Mouse (Mus musculus) lung, embryonic 16.5 days (tissue): Measurements from ENCODE around the gene Ezr. TPM values are rescaled to one million over a fixed set of nuclear protein-coding genes. Genes with fewer than 3 reads are reported as not detected.

Experiments used
- ATAC-seq: fragments of 200-750 bp; cut with Nextera tagmentation; 2 replicates; pipeline ENCODE4 v1.8.0; 2017; ENCODE audit warnings: low read depth, mild to moderate bottlenecking, moderate library complexity
- H3K27ac ChIP-seq: fragments of 300-500 bp; sonication (generic); 2 replicates; pipeline ENCODE4 v1.5.1; 2014; ENCODE audit warnings: mild to moderate bottlenecking, control low read depth, low read length
- H3K27me3 ChIP-seq: fragments of 300-500 bp; sonication (generic); 2 replicates; pipeline ENCODE4 v1.6.1; 2014; ENCODE audit warnings: low read depth, low read length, mixed read lengths; ENCODE audit not compliant: control insufficient read depth, insufficient read depth
- H3K36me3 ChIP-seq: fragments of 300-500 bp; sonication (generic); 2 replicates; pipeline ENCODE4 v1.6.1; 2014; ENCODE audit warnings: low read length; ENCODE audit not compliant: control insufficient read depth, insufficient read depth
- H3K4me1 ChIP-seq: fragments of 300-500 bp; sonication (generic); replicated peaks from 2 replicates; pipeline ENCODE4 v1.6.1; 2014; ENCODE audit warnings: low read length, mixed read lengths; ENCODE audit not compliant: control insufficient read depth, insufficient read depth
- H3K4me2 ChIP-seq: fragments of 300-500 bp; sonication (generic); 2 replicates; pipeline ENCODE4 v1.6.1; 2014; ENCODE audit warnings: low read depth, low read length, control low read depth
- H3K4me3 ChIP-seq: fragments of 300-500 bp; sonication (generic); 2 replicates; pipeline ENCODE4 v1.5.1; 2014; ENCODE audit warnings: mild to moderate bottlenecking, low read length, control low read depth
- H3K9ac ChIP-seq: fragments of 300-500 bp; sonication (generic); 2 replicates; pipeline ENCODE4 v1.6.1; 2014; ENCODE audit warnings: low read length, control low read depth
- H3K9me3 ChIP-seq: fragments of 300-500 bp; sonication (generic); 2 replicates; pipeline ENCODE4 v1.6.1; 2016; ENCODE audit warnings: low read length; ENCODE audit not compliant: control insufficient read depth
- WGBS: fragments of 180-500 bp; shearing (Covaris S2); extraction: QIAGEN DNeasy Blood & Tissue Kit; methylation state at CpG from one replicate; pipeline ENCODE4 v1.1.7; 2014; 5-methylcytosine and 5-hydroxymethylcytosine counted together
- polyA plus RNA-seq: library from polyadenylated mRNA; unstranded; fragments of >200 nt; fragmentation: Nextera tagmentation; extraction: Ambion mirVana; gene quantifications from 2 replicates; pipeline ENCODE4 v1.2.1, GENCODE M21; 2015

The Ezr gene
- polyA plus RNA-seq, 1 experiment from 2014 or later, result 154 TPM

- Histone ChIP-seq H3K4me3 (no peak overlapping the region), H3K9ac (no peak overlapping the region), H3K4me2 (no peak overlapping the region), H3K36me3 (peaks cover 17% of the 10 kb centered on the region), H3K27me3 (no peaks in the 10 kb centered on the region), H3K27ac (peak overlapping the region; percentile 51), H3K4me1 (peaks cover 18% of the 10 kb centered on the region), H3K9me3 (no peaks in the 10 kb centered on the region)
- 85% methylated on average over 11 of the region's 11 CpGs for WGBS
- 0 out of 2 replicates have a peak, but pooled peaks have one; percentile 1 for ATAC-seq
Observed at GRCm38 (mm10) chr17:6743039-6743575, 39.5 kb downstream of the Ezr start.

DNA sequence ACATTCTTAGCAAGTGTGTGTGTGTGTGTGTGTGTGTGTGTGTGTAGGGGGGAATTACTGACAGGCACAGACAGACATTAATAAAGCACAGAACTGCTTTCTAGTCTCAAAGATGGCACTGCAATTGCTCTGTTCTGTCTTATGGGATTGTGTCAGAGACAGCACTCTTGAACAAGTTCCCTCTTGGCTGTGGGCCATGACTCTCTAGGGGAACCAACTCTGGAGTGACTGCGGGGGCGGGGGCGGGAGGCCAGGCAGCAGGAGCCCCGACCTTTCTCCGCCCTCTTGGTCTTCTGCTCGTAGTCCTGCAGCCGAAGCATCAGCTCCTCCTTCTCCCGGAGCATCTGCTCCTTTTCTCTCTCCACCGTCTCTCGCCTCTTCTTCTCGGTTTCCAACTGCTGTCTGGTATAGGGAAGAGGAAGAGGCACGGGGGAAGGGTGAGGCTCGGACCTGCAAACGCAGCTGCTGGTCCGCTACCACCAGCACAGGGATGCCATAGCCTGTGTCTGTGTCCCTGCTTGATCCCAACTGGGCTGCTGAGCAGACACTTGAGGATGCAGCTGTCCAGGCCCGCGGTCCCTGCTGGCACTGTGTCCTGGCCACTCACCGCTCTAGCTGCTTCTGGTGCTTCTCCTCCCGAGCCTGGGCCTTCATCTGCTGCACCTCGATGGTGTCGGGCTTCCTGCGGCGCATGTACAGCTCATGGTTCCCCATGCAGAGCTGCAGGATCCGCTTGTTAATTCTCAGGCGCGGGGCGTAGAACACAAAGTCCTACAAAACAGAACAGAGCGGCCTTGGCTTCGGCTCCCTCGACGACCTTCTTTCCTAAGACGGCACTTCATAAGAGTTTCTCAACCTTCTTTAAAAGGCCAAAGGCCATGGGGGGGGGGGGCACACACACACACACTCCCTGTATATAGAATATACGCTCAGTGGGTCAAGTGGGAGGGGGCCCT lies 40.2 kb downstream of the Ezr start:
- Histone ChIP-seq H3K27me3 (no peaks in the 10 kb centered on the region), H3K4me2 (no peak overlapping the region), H3K36me3 (peaks cover 17% of the 10 kb centered on the region), H3K27ac (peak overlapping the region; percentile 62), H3K9me3 (no peaks in the 10 kb centered on the region), H3K4me3 (no peak overlapping the region), H3K9ac (no peak overlapping the region), H3K4me1 (peaks cover 18% of the 10 kb centered on the region)
- WGBS, result 54% methylated on average over 33 of the region's 33 CpGs
- ATAC-seq, result peak; percentile 68

DNA sequence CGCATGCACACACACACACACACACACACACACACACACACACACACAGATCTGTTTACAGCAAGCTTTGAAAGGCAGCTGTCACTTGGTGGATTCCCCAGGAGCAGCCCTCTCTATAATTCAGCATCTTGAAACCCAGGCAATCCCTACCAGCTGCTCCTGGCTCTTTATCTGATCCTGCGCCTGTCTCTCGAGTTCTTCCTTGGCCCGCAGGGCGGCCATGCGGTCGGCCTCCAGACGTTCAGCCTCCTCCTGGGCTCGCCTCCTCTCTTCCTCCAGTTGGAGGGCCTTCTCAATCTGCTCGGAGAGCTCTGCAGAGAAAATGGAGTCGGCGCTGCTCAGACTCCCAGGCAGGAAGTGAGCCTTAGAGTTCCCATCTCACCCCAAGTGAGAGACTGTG lies 41.3 kb downstream of the Ezr start:
- no peaks in the 10 kb centered on the region for H3K9me3 ChIP-seq
- H3K27ac ChIP-seq, result no peak overlapping the region
- no peak overlapping the region for H3K9ac ChIP-seq
- H3K4me3 ChIP-seq, result no peak overlapping the region
- H3K27me3 ChIP-seq, result no peaks in the 10 kb centered on the region
- H3K4me1 ChIP-seq, result peaks cover 18% of the 10 kb centered on the region
- H3K4me2 ChIP-seq, result no peak overlapping the region
- 75% methylated on average over 12 of the region's 12 CpGs for WGBS
- ATAC-seq, result no peak
- H3K36me3 ChIP-seq, result peaks cover 17% of the 10 kb centered on the region

- Histone ChIP-seq H3K27ac (no peak overlapping the region), H3K27me3 (no peaks in the 10 kb centered on the region), H3K36me3 (peaks cover 17% of the 10 kb centered on the region), H3K9ac (no peak overlapping the region), H3K4me2 (no peak overlapping the region), H3K4me3 (no peak overlapping the region), H3K9me3 (no peaks in the 10 kb centered on the region), H3K4me1 (peaks cover 18% of the 10 kb centered on the region)
- 90% methylated on average over 19 of the region's 19 CpGs for WGBS
- ATAC-seq, result no peak
Observed at GRCm38 (mm10) chr17:6740331-6741170, 42.0 kb downstream of the Ezr start.

DNA sequence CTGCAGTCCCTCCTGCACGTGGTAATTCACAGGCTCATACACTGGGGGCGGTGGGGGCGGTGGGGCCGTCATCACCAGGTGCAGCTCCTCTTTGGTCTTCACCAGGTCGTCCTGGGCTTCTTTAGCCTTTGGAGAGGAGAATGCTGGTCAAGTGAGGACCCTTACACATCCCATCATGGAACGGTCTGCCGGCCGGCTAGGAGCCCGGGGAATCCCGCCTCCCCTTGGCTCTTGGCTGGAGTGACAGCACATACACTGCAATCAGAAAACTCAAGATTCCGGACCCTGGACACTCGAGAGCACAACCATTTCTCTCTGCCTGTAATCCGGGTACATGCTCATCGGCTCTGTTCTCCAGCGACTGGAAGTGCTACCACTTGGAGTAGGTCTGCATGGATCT lies 42.8 kb downstream of the Ezr start:
- Histone ChIP-seq H3K9me3 (no peaks in the 10 kb centered on the region), H3K9ac (no peak overlapping the region), H3K4me3 (no peak overlapping the region), H3K36me3 (peaks cover 17% of the 10 kb centered on the region), H3K4me1 (peaks cover 18% of the 10 kb centered on the region), H3K27ac (no peak overlapping the region), H3K27me3 (no peaks in the 10 kb centered on the region), H3K4me2 (no peak overlapping the region)
- ATAC-seq, result no peak
- 90% methylated on average over 15 of the region's 15 CpGs for WGBS

- peaks cover 17% of the 10 kb centered on the region for H3K36me3 ChIP-seq
Observed at GRCm38 (mm10) chr17:6739266-6739665, 43.3 kb downstream of the Ezr start.

GRCm38 (mm10) chr17:6738836-6739235 lies 43.7 kb downstream of the Ezr start:
- H3K27ac ChIP-seq, result no peak overlapping the region
- H3K4me2 ChIP-seq, result no peak overlapping the region
- ATAC-seq, result no peak
- H3K4me1 ChIP-seq, result peaks cover 18% of the 10 kb centered on the region
- WGBS, result 78% methylated on average over 7 of the region's 7 CpGs
- no peaks in the 10 kb centered on the region for H3K9me3 ChIP-seq
- no peaks in the 10 kb centered on the region for H3K27me3 ChIP-seq
- no peak overlapping the region for H3K4me3 ChIP-seq
- H3K9ac ChIP-seq, result no peak overlapping the region
- H3K36me3 ChIP-seq, result peaks cover 17% of the 10 kb centered on the region

More at GRCm38 (mm10) chr17:6739266-6739665, 43.3 kb downstream of the Ezr start:
- H3K4me3 ChIP-seq, result no peak overlapping the region
- no peaks in the 10 kb centered on the region for H3K9me3 ChIP-seq
- ATAC-seq, result no peak
- no peaks in the 10 kb centered on the region for H3K27me3 ChIP-seq
- no peak overlapping the region for H3K27ac ChIP-seq
- H3K4me2 ChIP-seq, result no peak overlapping the region
- no peak overlapping the region for H3K9ac ChIP-seq
- WGBS, result 86% methylated on average over 13 of the region's 13 CpGs
- H3K4me1 ChIP-seq, result peaks cover 18% of the 10 kb centered on the region

- no peak overlapping the region for H3K27ac ChIP-seq
- H3K27me3 ChIP-seq, result no peaks in the 10 kb centered on the region
- peaks cover 10% of the 10 kb centered on the region for H3K4me1 ChIP-seq
- H3K9me3 ChIP-seq, result no peaks in the 10 kb centered on the region
- H3K9ac ChIP-seq, result no peak overlapping the region
- 79% methylated on average over 12 of the region's 12 CpGs for WGBS
- H3K4me3 ChIP-seq, result no peak overlapping the region
- H3K4me2 ChIP-seq, result no peak overlapping the region
- no peak for ATAC-seq
- H3K36me3 ChIP-seq, result peaks cover 17% of the 10 kb centered on the region
Observed at GRCm38 (mm10) chr17:6737273-6737997, 45.1 kb downstream of the Ezr start.
